Mouse (Mus musculus): Measurements from ENCODE around the gene Gm13691. TPM values are rescaled to one million over a fixed set of nuclear protein-coding genes. Genes with fewer than 3 reads are reported as not detected.
"Not testable (repeated sequence)": the region's sequence is repeated elsewhere in the genome, so short reads cannot be mapped to it uniquely, and the experiment has no call there.

Gene Gm13691
- total RNA-seq (2021) = 1 to 10 TPM; 1.2 to 1.3 TPM
- long read RNA-seq, experiment 1 = 0 reads
- long read RNA-seq, experiment 2 = 0 reads

DNA sequence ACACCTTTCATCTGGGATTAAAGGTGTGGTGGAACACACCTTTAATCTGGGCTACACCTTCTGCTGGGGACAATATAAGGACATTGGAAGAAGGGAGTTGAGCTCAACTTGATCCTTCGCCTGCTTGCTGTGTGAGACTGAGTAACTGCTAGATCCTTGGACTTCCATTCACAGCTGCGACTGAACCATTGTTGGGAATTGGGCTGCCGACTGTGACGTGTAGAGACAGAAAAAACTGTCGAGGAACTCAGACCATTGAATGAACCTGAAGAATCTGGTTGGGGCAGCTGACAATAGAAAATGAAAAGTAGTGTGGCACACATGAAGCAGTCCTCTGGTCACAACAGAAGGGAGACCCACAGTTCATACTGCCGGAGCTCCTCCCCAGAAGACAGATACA lies at the start of gene Gm13691:
TSS of gene Gm13691 (plus strand) at position 301 of the 400 bp plus-strand sequence.
- DNase-seq (ENCODE audit: low spot score in 2 of 2); intact Hi-C loops (cut with DNase I): not testable (repeated sequence)

DNA sequence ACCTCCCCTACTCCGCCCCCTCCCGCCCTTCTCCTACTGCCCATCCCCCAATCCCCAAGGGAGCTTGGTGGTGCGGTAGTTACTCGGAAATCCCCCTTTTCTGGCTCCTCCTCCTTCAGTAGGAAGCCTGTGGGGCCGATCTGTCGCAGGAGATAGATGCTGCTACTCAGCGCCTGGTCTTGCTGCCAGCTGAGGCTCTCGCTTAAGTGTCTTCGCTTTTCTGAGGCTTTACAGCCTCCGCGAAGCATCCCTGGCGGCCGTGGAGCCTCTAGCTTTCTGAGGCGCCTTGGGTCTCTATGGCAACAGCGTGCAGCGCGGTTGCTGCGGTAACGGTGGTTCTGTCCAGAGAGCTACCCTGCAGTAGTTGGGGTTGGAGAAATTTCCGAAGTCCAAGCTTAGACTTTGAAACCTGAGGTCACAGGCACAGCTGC lies 49.4 kb upstream of the Gm13691 start, which contains the start of gene Zswim2:
TSS of gene Zswim2 (minus strand) at position 298 of the 431 bp plus-strand sequence.
- intact Hi-C loops (cut with DNase I) = no loop called here

DNA sequence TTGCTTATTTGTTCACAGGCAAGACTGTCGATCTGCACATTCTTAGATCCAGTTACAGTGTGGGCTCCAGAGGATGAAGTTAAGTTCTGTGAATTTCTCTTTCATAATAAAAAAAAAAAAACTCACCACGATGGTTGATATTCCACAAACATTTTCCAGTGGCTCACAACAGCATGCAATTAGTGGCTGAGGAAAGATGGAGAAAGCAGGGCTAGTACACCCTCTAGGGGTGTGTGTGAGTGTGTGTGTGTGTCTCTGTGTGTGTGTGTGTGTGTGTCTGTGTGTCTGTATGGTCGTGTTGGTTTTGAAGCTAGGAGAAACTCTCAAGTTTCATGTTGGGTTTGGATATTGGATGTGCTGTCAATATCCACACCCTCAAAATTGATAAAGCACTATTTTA lies 49.0 kb upstream of the Gm13691 start:
- intact Hi-C loops (cut with DNase I) = no loop called here
- DNase-seq (ENCODE audit: low spot score in 2 of 2) = peak in 1 of 2 experiments; percentile 30

More for the DNA sequence above, 49.4 kb upstream of the Gm13691 start, which contains the start of gene Zswim2:
- peak; percentile 92 to 94 for DNase-seq (ENCODE audit: low spot score in 2 of 2)

GRCm38 (mm10) chr2:83941792-83942191 lies 48.6 kb upstream of the Gm13691 start:
- no peak for DNase-seq (ENCODE audit: low spot score in 2 of 2)
- intact Hi-C loops (cut with DNase I) = no loop called here

- intact Hi-C loops (cut with DNase I); DNase-seq (ENCODE audit: low spot score in 2 of 2): not testable (repeated sequence)
Measured at GRCm38 (mm10) chr2:83955393-83955792, 35.0 kb upstream of the Gm13691 start, which contains the start of gene Gm13698. Gene Gm13698, plus strand, starts transcription at chr2:83955693.

DNA sequence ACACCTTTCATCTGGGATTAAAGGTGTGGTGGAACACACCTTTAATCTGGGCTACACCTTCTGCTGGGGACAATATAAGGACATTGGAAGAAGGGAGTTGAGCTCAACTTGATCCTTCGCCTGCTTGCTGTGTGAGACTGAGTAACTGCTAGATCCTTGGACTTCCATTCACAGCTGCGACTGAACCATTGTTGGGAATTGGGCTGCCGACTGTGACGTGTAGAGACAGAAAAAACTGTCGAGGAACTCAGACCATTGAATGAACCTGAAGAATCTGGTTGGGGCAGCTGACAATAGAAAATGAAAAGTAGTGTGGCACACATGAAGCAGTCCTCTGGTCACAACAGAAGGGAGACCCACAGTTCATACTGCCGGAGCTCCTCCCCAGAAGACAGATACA lies 29.1 kb upstream of the Gm13691 start, which contains the start of gene Gm13693:
TSS of gene Gm13693 (plus strand) at position 301 of the 400 bp plus-strand sequence.
- intact Hi-C loops (cut with DNase I); DNase-seq (ENCODE audit: low spot score in 2 of 2): not testable (repeated sequence)

- DNase-seq (ENCODE audit: low spot score in 2 of 2); intact Hi-C loops (cut with DNase I): not testable (repeated sequence)
Measured at GRCm38 (mm10) chr2:83967013-83967412, 23.3 kb upstream of the Gm13691 start, which contains the start of gene Gm13695. Gene Gm13695, plus strand, starts transcription at chr2:83967313.

DNA sequence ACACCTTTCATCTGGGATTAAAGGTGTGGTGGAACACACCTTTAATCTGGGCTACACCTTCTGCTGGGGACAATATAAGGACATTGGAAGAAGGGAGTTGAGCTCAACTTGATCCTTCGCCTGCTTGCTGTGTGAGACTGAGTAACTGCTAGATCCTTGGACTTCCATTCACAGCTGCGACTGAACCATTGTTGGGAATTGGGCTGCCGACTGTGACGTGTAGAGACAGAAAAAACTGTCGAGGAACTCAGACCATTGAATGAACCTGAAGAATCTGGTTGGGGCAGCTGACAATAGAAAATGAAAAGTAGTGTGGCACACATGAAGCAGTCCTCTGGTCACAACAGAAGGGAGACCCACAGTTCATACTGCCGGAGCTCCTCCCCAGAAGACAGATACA lies 17.5 kb upstream of the Gm13691 start, which contains the start of gene Gm13696:
TSS of gene Gm13696 (plus strand) at position 301 of the 400 bp plus-strand sequence.
- DNase-seq (ENCODE audit: low spot score in 2 of 2); intact Hi-C loops (cut with DNase I): not testable (repeated sequence)

DNA sequence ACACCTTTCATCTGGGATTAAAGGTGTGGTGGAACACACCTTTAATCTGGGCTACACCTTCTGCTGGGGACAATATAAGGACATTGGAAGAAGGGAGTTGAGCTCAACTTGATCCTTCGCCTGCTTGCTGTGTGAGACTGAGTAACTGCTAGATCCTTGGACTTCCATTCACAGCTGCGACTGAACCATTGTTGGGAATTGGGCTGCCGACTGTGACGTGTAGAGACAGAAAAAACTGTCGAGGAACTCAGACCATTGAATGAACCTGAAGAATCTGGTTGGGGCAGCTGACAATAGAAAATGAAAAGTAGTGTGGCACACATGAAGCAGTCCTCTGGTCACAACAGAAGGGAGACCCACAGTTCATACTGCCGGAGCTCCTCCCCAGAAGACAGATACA lies 11.7 kb upstream of the Gm13691 start, which contains the start of gene Gm13694:
TSS of gene Gm13694 (plus strand) at position 301 of the 400 bp plus-strand sequence.
- intact Hi-C loops (cut with DNase I); DNase-seq (ENCODE audit: low spot score in 2 of 2): not testable (repeated sequence)

DNA sequence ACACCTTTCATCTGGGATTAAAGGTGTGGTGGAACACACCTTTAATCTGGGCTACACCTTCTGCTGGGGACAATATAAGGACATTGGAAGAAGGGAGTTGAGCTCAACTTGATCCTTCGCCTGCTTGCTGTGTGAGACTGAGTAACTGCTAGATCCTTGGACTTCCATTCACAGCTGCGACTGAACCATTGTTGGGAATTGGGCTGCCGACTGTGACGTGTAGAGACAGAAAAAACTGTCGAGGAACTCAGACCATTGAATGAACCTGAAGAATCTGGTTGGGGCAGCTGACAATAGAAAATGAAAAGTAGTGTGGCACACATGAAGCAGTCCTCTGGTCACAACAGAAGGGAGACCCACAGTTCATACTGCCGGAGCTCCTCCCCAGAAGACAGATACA lies 5.9 kb upstream of the Gm13691 start, which contains the start of gene Gm13697:
TSS of gene Gm13697 (plus strand) at position 301 of the 400 bp plus-strand sequence.
- intact Hi-C loops (cut with DNase I); DNase-seq (ENCODE audit: low spot score in 2 of 2): not testable (repeated sequence)

GRCm38 (mm10) chr2:83993639-83994255 lies 3.4 kb downstream of the Gm13691 start:
- DNase-seq (ENCODE audit: low spot score in 2 of 2); intact Hi-C loops (cut with DNase I): not testable (repeated sequence)

DNA sequence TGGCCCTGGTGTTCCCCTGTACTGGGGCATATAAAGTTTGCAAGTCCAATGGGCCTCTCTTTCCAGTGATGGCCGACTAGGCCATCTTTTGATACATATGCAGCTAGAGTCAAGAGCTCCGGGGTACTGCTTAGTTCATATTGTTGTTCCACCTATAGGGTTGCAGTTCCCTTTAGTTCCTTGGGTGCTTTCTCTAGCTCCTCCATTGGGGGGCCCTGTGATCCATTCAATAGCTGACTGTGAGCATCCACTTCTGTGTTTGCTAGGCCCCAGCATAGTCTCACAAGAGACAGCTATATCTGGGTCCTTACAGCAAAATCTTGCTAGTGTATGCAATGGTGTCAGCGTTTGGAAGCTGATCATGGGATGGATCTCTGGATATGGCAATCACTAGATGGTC lies 4.2 kb downstream of the Gm13691 start:
- DNase-seq (ENCODE audit: low spot score in 2 of 2); intact Hi-C loops (cut with DNase I): not testable (repeated sequence)

- no peak for DNase-seq (ENCODE audit: low spot score in 2 of 2)
- intact Hi-C loops (cut with DNase I) = no loop called here
Measured at GRCm38 (mm10) chr2:84008913-84009312, 18.6 kb downstream of the Gm13691 start.

- intact Hi-C loops (cut with DNase I) = no loop called here
- DNase-seq (ENCODE audit: low spot score in 2 of 2) = no peak
Measured at GRCm38 (mm10) chr2:84009818-84010217, 19.5 kb downstream of the Gm13691 start.

DNA sequence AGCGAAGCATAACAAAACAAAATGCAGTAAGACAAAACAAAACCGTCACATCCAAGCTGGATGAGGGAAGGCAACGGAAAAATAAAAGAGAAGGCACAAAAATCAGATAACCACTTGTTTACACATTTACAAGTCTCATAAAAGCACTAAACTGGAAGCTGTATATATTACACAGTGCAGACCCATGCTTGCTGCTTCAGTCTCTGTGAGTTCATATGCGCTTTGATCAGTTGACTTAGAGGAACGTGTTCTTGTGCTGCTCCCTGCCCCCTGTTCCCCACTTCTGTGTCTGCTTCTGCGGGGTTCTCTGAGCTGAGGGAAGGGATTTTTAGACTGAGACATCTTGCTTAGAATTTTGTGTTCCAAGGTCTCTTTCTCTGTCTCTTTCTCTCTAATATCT lies 24.2 kb downstream of the Gm13691 start:
- DNase-seq (ENCODE audit: low spot score in 2 of 2) = no peak
- intact Hi-C loops (cut with DNase I) = no loop called here

DNA sequence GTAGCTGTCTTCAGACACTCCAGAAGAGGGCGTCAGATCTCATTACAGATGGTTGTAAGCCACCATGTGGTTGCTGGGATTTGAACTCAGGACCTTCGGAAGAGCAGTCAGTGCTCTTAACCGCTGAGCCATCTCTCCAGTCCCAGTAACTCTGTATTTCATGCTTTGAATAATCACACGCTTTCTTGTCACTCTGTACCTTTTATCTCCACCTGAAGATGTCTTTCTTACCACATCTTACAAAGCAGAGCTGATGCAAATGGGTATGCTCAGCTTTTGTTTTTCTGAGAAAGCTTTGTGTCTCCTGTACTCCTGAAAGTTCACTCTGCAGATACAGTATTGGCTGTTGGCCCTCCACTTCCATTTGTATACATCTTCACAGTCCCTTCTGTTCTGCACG lies 25.9 kb downstream of the Gm13691 start:
- intact Hi-C loops (cut with DNase I); DNase-seq (ENCODE audit: low spot score in 2 of 2): not testable (repeated sequence)

DNA sequence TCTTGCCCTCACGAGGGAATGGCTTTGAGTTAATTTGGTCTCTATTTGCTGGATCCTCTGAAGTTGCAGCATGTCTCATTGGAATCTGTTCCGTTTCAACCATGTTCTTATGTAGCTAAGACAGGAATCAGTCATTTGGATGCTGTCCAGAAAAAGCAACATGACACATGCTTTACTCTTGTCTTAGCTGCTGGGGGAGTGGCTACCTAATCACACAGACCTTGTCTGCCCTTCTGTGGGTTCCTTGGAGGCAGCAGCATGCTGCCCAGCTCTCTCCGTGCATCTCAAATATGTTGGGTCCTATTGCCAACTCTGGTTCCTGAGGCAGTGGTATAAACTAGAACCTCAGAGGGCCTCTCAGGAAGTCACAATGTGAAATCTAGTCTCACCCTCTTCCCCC lies 28.0 kb downstream of the Gm13691 start:
- DNase-seq (ENCODE audit: low spot score in 2 of 2) = no peak
- intact Hi-C loops (cut with DNase I) = no loop called here

DNA sequence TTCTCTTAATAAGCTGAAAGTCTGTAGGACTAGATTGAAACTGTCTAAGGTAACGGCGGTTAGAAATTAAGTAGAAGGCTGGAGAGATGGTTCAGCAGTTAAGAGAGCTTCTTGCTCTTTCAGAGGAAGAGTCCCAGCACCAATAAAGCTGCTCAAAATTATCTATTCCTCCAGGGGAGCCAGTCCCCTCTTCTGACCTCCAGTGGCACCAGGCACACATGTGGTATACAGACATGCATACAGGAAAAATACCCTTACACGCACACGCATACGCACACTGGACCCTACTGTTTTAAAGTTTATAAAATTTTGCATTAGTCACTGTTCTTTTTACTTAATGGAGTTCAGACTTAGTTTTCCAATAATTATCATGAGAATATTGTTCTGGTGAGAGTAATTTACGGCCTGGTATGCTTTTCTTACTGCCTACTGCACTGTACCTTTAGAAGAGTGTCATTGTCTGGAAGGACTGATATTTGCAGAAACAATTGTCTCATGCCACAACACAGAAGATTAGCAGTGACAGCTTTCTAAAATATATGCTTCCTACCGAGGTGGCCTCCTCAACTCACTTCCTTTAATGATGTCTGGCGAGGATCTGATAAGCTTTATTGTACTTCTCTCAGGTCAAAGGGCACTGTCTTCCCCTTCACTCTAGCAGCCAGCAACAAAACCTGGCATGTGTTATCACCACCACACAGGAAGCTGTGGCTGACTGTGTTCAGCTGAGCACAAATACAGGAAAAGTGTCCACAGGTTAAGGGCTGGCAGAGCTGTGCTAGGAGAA lies 29.4 kb downstream of the Gm13691 start:
- DNase-seq (ENCODE audit: low spot score in 2 of 2) = no peak
- intact Hi-C loops (cut with DNase I) = no loop called here

DNA sequence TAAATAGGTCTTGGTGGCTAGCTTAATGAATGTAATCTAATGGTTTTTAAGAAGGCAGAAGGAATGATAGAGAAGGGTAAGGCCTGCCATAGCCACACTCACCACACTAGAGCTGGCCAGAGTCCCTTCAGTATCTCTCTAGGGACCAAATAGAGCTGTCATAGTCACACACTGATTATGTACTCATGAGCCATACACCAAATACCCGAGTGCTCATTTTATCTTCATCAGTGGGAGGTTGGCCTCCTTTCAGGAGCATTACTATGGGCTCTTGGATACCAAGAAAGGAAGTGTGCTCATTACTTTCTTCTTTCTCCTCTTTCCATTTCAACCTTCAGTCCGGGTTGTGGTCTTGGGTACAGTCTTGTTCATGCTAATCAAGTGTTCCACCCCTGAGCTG lies 31.6 kb downstream of the Gm13691 start:
- no peak for DNase-seq (ENCODE audit: low spot score in 2 of 2)
- intact Hi-C loops (cut with DNase I) = no loop called here

DNA sequence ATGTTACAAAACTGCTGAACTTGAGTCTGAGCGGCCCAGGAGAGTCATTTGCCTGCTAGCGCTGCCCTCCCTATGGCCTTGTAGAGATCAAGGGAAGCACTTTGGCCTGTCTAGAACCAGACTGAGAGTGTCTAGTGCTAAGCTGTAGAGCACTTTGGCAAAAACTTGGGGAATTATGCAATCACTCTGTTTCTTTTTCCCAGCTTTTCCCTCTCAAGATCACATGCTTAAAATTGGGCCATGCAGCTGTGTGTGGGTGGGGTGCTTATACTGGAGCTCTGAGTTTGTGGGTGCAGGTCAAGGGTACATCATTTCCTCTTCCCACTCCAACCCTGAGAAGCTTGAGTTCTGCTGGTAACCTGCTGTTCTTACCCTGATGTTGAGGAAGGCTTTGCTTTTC lies 32.6 kb downstream of the Gm13691 start:
- DNase-seq (ENCODE audit: low spot score in 2 of 2) = peak in 1 of 2 experiments; percentile 30
- intact Hi-C loops (cut with DNase I) = no loop called here
